Mouse (Mus musculus) CH12.LX (cell line): ENCODE results near the gene Gm1043. TPM values are rescaled to one million over a fixed set of nuclear protein-coding genes. Genes with fewer than 3 reads are reported as not detected.
A peak's percentile ranks its signal among the peaks of the same experiment; 100 is the strongest.

Experiments used
- DNase-seq: peaks from one replicate; pipeline ENCODE4 v3.0.0-alpha.2; 2013; ENCODE audit errors: extremely low read depth
- H3K27ac ChIP-seq: 2 replicates; pipeline ENCODE4 v1.5.1; 2012; ENCODE audit warnings: low read depth, mild to moderate bottlenecking, control low read depth, moderate library complexity; ENCODE audit not compliant: insufficient read depth
- H3K27me3 ChIP-seq: replicated peaks from 2 replicates; pipeline ENCODE3; 2012; ENCODE audit warnings: inconsistent platforms
- H3K36me3 ChIP-seq, 2 experiments: replicated peaks in 1 of 2; 2 replicates each; pipeline versions ENCODE3 to v1.6.1; 2012; ENCODE audit warnings: inconsistent platforms in 1 of 2, low read length in 1 of 2, mild to moderate bottlenecking in 1 of 2, mixed read lengths in 1 of 2, moderate library complexity in 1 of 2; ENCODE audit not compliant: control insufficient read depth in 1 of 2, insufficient read depth in 1 of 2
- H3K4me1 ChIP-seq, 2 experiments: 2 replicates each; pipeline ENCODE4 v1.6.1; 2012; ENCODE audit warnings: inconsistent platforms in 1 of 2, moderate library complexity in 1 of 2; ENCODE audit not compliant: insufficient read depth in 2 of 2, control insufficient read depth in 1 of 2
- H3K4me2 ChIP-seq: 2 replicates; pipeline ENCODE4 v1.6.1; 2012; ENCODE audit warnings: low read depth, mild to moderate bottlenecking, control low read depth; ENCODE audit not compliant: poor library complexity, insufficient read depth, severe bottlenecking
- H3K4me3 ChIP-seq, 3 experiments: fragments of 150-350 bp in 1 of 3; sonication (generic) in 1 of 3; replicated peaks in 1 of 3; 2 replicates each; pipeline versions ENCODE3 to v1.5.1; 2011 to 2012; ENCODE audit warnings: low read depth in 2 of 3, low read length in 2 of 3, mild to moderate bottlenecking in 2 of 3, moderate library complexity in 2 of 3, control low read depth in 1 of 3, improper control_type of control experiment in 1 of 3, inconsistent platforms in 1 of 3, mixed read lengths in 1 of 3; ENCODE audit not compliant: poor library complexity in 1 of 3
- H3K79me2 ChIP-seq: replicated peaks from 2 replicates; pipeline ENCODE4 v1.6.1; 2012; ENCODE audit warnings: mild to moderate bottlenecking, moderate library complexity; ENCODE audit not compliant: control insufficient read depth, poor library complexity, insufficient read depth, severe bottlenecking; ENCODE audit errors: extremely low read depth
- H3K9ac ChIP-seq: 2 replicates; pipeline ENCODE4 v1.6.1; 2012; ENCODE audit warnings: low read depth, mild to moderate bottlenecking, control low read depth, moderate library complexity; ENCODE audit not compliant: insufficient read depth
- H3K9me3 ChIP-seq: replicated peaks from 2 replicates; pipeline ENCODE3; 2012; ENCODE audit warnings: low read length, inconsistent platforms, mixed read lengths
- BHLHE40 ChIP-seq: IDR thresholded peaks from 2 replicates; pipeline ENCODE4 v1.6.1; 2011; ENCODE audit warnings: mild to moderate bottlenecking, low read depth, low read length, improper control_type of control experiment
- CHD2 ChIP-seq: IDR thresholded peaks from 2 replicates; pipeline ENCODE4 v1.6.1; 2011; ENCODE audit warnings: low read length, improper control_type of control experiment
- CTCF ChIP-seq, 2 experiments: IDR thresholded peaks in 1 of 2; conservative IDR thresholded peaks in 1 of 2; 2 replicates each; pipeline ENCODE4 v1.5.1; 2011 to 2012; ENCODE audit warnings: low read depth in 2 of 2, low read length in 2 of 2, improper control_type of control experiment in 1 of 2, inconsistent platforms in 1 of 2, mild to moderate bottlenecking in 1 of 2, moderate library complexity in 1 of 2
- ELF1 ChIP-seq: IDR thresholded peaks from 2 replicates; pipeline ENCODE4 v1.6.1; 2014; ENCODE audit warnings: low read depth, mild to moderate bottlenecking, inconsistent platforms, low read length, improper control_type of control experiment
- EP300 ChIP-seq: IDR thresholded peaks from 2 replicates; pipeline ENCODE4 v1.6.1; 2011; ENCODE audit warnings: low read length, improper control_type of control experiment
- GABPA ChIP-seq: IDR thresholded peaks from 2 replicates; pipeline ENCODE4 v1.6.1; 2012; ENCODE audit warnings: low read depth, low read length, improper control_type of control experiment, inconsistent platforms; ENCODE audit not compliant: insufficient replicate concordance
- JUN ChIP-seq: IDR thresholded peaks from 2 replicates; pipeline ENCODE4 v1.6.1; 2011; ENCODE audit warnings: low read depth, mild to moderate bottlenecking, low read length, improper control_type of control experiment, moderate library complexity; ENCODE audit not compliant: insufficient read depth
- KAT2A ChIP-seq: IDR thresholded peaks from 2 replicates; pipeline ENCODE4 v1.6.1; 2012; ENCODE audit warnings: low read length, improper control_type of control experiment, inconsistent platforms; ENCODE audit not compliant: insufficient replicate concordance
- MAFK ChIP-seq: IDR thresholded peaks from 2 replicates; pipeline ENCODE4 v1.6.1; 2011; ENCODE audit warnings: low read length, improper control_type of control experiment; ENCODE audit not compliant: insufficient replicate concordance
- MAZ ChIP-seq: IDR thresholded peaks from 2 replicates; pipeline ENCODE4 v1.6.1; 2012; ENCODE audit warnings: low read depth, mild to moderate bottlenecking, inconsistent platforms, low read length, improper control_type of control experiment, moderate library complexity
- MEF2A ChIP-seq: IDR thresholded peaks from 2 replicates; pipeline ENCODE4 v1.6.1; 2014; ENCODE audit warnings: low read depth, mild to moderate bottlenecking, inconsistent platforms, low read length, improper control_type of control experiment, borderline replicate concordance
- MXI1 ChIP-seq: IDR thresholded peaks from 2 replicates; pipeline ENCODE4 v1.6.1; 2011; ENCODE audit warnings: mild to moderate bottlenecking, low read depth, low read length, improper control_type of control experiment
- NELFE ChIP-seq: IDR thresholded peaks from 2 replicates; pipeline ENCODE4 v1.6.1; 2011; ENCODE audit warnings: low read depth, low read length, improper control_type of control experiment
- POLR2A ChIP-seq: IDR thresholded peaks from 2 replicates; pipeline ENCODE4 v1.6.1; 2011; ENCODE audit warnings: low read depth, mild to moderate bottlenecking, improper control_type of control experiment, low read length
- RAD21 ChIP-seq: IDR thresholded peaks from 2 replicates; pipeline ENCODE4 v1.6.1; 2011; ENCODE audit warnings: low read depth, mild to moderate bottlenecking, low read length, improper control_type of control experiment, moderate library complexity
- SMC3 ChIP-seq: IDR thresholded peaks from 2 replicates; pipeline ENCODE4 v1.6.1; 2011; ENCODE audit warnings: low read depth, low read length, improper control_type of control experiment
- UBTF ChIP-seq: IDR thresholded peaks from 2 replicates; pipeline ENCODE4 v1.6.1; 2012; ENCODE audit warnings: low read depth, mild to moderate bottlenecking, inconsistent platforms, low read length, improper control_type of control experiment, moderate library complexity
- USF1 ChIP-seq: IDR thresholded peaks from 2 replicates; pipeline ENCODE4 v1.6.1; 2014; ENCODE audit warnings: low read depth, mild to moderate bottlenecking, inconsistent platforms, low read length, improper control_type of control experiment
- ZMIZ1 ChIP-seq: IDR thresholded peaks from 2 replicates; pipeline ENCODE4 v1.6.1; 2012; ENCODE audit warnings: low read depth, mild to moderate bottlenecking, inconsistent platforms, low read length, improper control_type of control experiment
- ZNF384 ChIP-seq: IDR thresholded peaks from 2 replicates; pipeline ENCODE4 v1.6.1; 2012; ENCODE audit warnings: low read depth, low read length, improper control_type of control experiment, inconsistent platforms
- dilution Hi-C: fragments of 300-500 bp; cut with MboI; formaldehyde crosslinking; loops from 2 replicates; pipeline ENCODE4 v1.14.3; 2020; ENCODE audit warnings: low sequenced_read_pairs; ENCODE audit not compliant: extremely low pct_unique_long_range_greater_than_20kb, extremely low pct_ligation_motif_present
- in situ Hi-C: fragments of 300-500 bp; cut with MboI; formaldehyde crosslinking; loops from 3 replicates; pipeline ENCODE4 v1.14.3; 2019; ENCODE audit warnings: low sequenced_read_pairs, low pct_ligation_motif_present, low pct_unique_long_range_greater_than_20kb, mixed read lengths
- polyA plus RNA-seq: library from polyadenylated mRNA; unstranded; fragments of >175 nt; gene quantifications from 2 replicates; pipeline ENCODE4 v1.2.1, GENCODE M21; 2012; ENCODE audit warnings: low read depth; ENCODE audit not compliant: insufficient read length
- total RNA-seq, 2 experiments: library from RNA; depleted of rRNA; stranded (reverse); fragments of 300-350 nt in 1 of 2; fragments of >200 nt in 1 of 2; gene quantifications; 2 replicates each; pipeline ENCODE4 v1.2.3; 2012 to 2014

Gm1043 gene
- total and polyA plus RNA-seq, 3 experiments, result not detected

DNA sequence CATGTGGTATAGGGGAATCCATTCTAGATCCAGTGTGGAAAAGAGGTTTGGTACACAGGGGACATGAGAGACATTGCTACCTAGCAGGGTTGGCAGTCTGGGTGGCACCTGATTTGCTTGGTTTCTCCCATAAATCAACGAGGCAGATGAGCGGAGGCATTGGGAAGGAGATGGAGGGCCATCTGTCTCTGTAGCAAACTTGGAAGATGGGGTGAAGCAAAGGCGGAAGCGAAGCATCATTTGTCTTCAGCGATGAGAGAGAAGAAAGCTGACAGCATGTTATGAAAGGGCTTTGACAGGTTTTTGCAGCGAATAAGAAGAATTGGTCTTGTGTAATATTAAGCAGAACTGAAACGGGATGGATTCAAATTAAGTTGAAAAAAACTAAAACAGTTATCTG is 119.7 kb downstream of the Gm1043 start:
- Histone ChIP-seq H3K79me2 (no peaks in the 10 kb centered on the region), H3K4me1 (no peaks in the 10 kb centered on the region), H3K27ac (no peak overlapping the region), H3K36me3 (no peaks in the 10 kb centered on the region), H3K4me2 (no peak overlapping the region), H3K27me3 (peaks cover 72% of the 10 kb centered on the region), H3K9ac (no peak overlapping the region), H3K4me3 (no peak overlapping the region), H3K9me3 (peaks cover 7% of the 10 kb centered on the region)
- peak; percentile 16; the same call in 1 of the 2 replicates for TF ChIP-seq ZNF384
- TF ChIP-seq POLR2A, result no peak
- dilution Hi-C loops, result no loop called here
- in situ Hi-C loops, result no loop called here
- DNase-seq, result no peak

- Histone ChIP-seq H3K9me3 (peaks cover 7% of the 10 kb centered on the region), H3K4me3 (no peak overlapping the region), H3K9ac (no peak overlapping the region), H3K27me3 (peaks cover 74% of the 10 kb centered on the region), H3K79me2 (no peaks in the 10 kb centered on the region), H3K27ac (no peak overlapping the region), H3K36me3 (no peaks in the 10 kb centered on the region), H3K4me1 (no peaks in the 10 kb centered on the region), H3K4me2 (no peak overlapping the region)
- dilution Hi-C loops, result no loop called here
- no peak for TF ChIP-seq EP300
- TF ChIP-seq CHD2, result no peak
- TF ChIP-seq RAD21, result peak; percentile 28
- no peak for TF ChIP-seq UBTF
- TF ChIP-seq CTCF (conservative IDR thresholded peaks at IDR 0.05 in 1 of 2, IDR thresholded peaks at IDR 0.05 in 1 of 2; ENCODE audit: low read depth in 2 of 2, low read length in 2 of 2), result peak in 1 of 2 experiments; percentile 51; a peak in 2 of 4 replicates
- in situ Hi-C loops, result no loop called here
- peak; percentile 3 for DNase-seq
These were observed 120.2 kb downstream of the Gm1043 start for GRCm38 (mm10) chr5:37205420-37205819.

DNA sequence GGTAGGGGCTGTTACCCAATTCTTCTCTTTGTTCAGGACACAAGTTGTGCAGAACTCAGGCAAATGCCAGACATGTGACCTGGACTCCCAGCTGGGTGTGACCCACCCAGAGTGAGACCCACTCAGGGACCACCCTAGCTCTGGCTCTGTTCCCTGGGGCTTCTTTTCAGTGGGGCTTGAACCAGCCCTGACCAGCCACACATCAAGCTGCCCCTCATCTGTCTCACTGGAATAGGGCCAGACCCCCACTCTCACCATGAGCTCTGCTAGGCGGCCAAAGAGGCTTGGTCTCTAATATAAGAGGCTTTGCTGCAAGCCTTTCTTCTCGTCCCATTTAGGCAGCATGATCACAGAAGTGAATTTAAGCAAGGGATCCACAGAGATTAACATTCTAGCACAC is 121.2 kb downstream of the Gm1043 start:
- Histone ChIP-seq H3K79me2 (no peaks in the 10 kb centered on the region), H3K4me1 (no peaks in the 10 kb centered on the region), H3K36me3 (no peaks in the 10 kb centered on the region), H3K27ac (no peak overlapping the region), H3K9ac (no peak overlapping the region), H3K4me2 (no peak overlapping the region), H3K9me3 (peaks cover 7% of the 10 kb centered on the region), H3K27me3 (peaks cover 78% of the 10 kb centered on the region), H3K4me3 (no peak overlapping the region)
- TF ChIP-seq USF1 (no peak), UBTF (no peak), SMC3 (no peak), NELFE (no peak), JUN (no peak), GABPA (no peak), CTCF (conservative IDR thresholded peaks at IDR 0.05 in 1 of 2, IDR thresholded peaks at IDR 0.05 in 1 of 2; ENCODE audit: low read depth in 2 of 2, low read length in 2 of 2) (no peak), MXI1 (no peak), ELF1 (no peak), BHLHE40 (no peak), EP300 (no peak), ZNF384 (no peak), ZMIZ1 (no peak), MAFK (no peak), MEF2A (no peak), MAZ (no peak), KAT2A (no peak)
- in situ Hi-C loops, result no loop called here
- dilution Hi-C loops, result no loop called here
- no peak for DNase-seq
